Mouse (Mus musculus) cerebellum, adult 9-10 months (tissue): Measurements from ENCODE around the gene Prcd.

Experiments
- DNase-seq: peaks from one replicate; pipeline ENCODE4 v3.0.0; 2022

The Prcd gene

DNA sequence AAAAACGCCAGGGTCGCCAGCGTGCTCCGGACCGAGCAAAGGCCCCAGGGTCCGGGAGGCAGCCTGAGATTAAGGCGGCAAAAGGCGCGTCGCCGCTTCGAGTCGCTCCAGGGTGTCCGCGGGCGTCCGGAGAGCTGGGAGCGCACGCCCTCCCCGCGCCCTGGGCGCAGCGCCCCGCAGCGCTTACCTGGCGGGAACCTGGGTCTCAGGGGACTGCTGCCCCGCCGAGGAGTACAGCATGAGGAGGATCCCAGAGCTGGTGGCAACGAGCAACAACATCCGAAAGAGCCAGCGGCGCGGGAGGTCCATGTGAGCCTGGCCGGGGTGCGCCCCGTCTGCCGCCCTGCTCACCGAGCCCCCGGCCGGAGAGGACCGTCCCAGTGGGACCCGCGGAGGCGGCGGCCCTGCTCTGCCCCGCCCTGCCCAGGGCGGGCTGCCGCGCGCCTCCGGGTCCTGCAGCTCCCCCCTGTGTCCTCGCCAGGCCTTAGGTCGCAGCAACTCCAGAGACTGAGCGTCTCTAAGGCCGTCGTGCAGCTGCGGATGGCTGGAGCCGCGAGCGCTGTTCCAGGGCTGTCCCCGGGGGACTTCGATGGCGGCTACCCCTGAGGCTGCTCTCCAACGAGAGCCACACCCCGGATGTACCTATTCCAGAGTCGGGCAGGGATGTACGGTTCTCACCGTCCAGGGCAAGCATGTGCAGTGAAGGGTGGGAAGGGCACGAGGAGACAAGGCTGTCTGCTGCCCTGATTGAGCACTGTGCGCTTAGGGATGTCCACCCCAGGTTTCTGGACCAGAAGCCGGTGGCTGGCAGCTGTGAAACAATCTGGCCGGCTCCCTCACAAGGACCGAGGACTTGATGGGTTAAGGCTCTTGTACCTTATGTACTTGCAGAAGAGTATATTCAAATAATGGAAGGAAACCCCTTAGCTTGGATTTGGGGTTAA, 41.2 kb downstream of the Prcd start:
- DNase-seq, result no peak

DNA sequence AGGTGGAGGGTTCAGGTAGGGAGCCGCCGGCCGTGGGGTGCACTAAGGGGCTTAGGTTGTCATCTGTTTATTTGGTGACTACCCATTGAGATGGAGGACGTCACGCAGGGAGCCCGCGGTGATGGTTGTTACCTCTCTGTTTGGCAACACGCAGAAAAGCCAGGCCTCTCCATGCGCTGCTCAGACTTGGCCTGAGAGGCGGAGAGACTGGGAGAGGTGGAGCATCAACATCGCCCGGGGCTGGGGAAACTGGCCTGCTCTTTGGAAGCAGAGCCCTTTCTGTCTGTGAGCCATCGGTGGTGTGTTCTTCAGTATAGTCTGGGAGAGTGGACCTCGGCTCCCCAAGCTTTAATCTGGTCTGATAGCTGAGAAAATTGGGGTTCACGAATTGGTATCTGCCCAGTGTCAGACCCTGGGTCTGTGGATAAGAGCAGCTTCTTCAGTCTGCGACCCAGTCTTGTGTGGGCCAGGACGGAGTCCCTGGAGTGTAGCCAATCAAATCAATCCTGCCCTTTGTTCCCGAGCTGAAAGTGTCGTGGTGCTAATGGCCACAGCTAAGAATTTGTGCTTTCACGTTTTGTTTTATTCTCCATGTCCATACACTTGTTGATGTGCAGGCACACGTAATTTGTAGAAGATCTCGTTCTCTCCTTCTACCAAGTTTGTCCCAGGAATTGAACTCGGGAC, 42.0 kb downstream of the Prcd start:
- DNase-seq, result no peak

DNA sequence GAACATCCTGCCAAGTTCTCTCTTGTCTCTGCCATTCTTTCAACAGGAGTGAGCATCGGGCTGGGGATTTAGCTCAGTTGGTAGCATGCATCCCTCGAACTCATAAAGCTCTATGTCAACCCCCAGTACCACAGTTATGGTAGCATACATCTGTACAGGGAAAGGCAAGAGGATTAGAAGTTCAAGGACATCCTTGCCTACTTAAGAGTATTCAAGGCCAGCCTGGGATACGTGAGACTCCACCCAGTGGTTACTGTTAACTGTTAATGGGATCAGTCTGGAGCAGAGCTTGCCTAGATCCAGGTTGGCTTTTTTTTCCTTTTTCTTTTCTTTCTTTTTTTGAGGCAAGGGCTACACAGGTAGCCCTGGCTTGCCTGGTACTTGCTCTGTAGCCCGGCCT, 43.1 kb downstream of the Prcd start:
- DNase-seq, result no peak

GRCm38 (mm10) chr11:116697521-116697920, 44.2 kb downstream of the Prcd start:
- DNase-seq, result no peak

DNA sequence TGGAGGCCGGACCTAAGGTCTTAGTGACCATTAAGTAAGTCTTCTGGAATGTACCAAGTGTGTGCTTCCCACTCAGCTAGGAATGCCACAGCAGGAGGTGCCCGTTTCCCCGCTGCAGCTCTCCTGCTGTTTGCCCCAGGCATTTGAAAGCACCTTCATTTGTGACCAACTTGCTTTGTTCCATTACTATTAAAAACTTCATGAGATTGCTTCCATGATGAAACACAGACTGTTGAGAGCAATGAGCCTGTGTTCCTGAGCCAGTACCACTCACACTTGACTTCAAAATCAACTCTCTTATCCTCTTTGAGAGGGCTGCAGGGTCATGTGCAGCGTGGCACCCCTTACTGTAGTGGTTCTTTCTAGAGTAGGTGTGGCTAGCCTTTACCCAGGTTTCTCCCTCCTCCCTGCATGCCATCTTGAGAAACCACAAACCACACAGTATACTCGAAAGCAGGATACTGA, 48.1 kb downstream of the Prcd start:
- DNase-seq, result no peak

DNA sequence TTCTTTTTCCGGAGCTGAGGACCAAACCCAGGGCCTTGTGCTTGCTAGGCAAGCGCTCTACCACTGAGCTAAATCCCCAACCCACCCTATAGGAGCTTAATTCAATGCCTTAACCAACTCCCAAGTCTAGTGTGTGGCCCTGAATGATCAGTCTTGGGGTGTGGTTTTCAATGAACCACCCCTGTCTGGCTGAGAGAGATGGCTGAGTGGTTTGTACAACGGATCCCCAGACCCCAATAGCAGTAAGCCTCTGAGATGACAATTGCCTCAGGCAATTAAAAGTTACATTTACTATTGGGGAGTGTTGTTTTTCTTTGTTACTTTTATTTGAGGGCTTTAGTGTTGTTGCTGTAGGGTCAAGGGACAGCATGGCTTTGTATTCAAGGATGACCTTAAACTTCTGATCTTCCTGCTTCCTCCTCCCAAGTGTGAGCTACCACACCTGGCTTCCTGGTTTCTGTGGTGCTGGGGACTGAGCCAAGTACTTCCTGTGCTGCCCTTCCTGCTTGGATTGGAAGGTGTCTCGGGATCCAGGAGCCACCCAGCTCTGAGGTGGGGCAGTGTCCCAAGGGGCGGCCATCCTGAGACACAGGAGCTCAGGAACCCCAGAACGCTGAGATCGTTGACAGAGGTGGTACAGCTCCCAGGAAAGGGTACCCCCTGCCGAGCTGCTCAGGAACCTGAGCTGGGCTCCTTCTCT, 51.2 kb downstream of the Prcd start:
- DNase-seq, result no peak

DNA sequence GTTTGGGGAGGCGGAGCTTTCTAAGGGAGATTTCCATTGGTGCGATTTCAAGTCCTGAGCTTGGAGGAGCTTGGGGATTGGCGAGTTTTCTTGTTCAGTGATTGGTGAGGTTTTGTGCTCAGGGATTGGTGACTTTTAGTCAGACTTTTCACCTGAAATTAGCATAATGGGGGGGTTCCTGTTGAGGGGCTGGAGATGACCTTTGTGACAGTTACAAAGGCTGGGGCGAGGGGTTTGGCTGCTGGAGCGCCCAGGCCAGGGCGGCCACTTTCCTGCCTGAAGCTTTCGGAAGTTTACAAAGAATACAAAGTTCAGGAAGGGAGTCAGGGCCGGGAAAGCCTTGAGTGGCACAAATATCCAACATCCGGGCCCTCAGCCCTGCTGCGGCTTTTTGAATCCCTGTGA, 51.9 kb downstream of the Prcd start:
- no peak for DNase-seq

DNA sequence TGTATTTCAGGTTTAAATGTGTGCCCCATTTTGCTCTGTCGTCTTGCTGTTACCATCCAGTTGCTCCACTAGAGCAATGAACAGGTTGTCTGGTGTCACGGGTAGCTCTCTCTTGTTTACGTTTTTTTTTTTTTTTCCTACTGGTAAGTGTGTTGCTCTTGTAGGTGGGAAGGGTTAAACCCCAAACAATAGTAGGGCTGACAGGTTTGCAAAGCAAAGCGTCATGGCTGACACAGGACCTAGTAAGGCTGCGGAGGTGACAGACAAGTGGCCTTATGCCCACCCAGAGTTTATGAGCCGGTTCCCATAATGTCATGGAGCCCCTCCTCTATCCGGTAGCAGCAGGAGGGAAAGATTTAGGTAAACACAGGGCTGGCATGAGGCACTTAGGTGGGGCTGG, 53.0 kb downstream of the Prcd start:
- DNase-seq, result no peak

DNA sequence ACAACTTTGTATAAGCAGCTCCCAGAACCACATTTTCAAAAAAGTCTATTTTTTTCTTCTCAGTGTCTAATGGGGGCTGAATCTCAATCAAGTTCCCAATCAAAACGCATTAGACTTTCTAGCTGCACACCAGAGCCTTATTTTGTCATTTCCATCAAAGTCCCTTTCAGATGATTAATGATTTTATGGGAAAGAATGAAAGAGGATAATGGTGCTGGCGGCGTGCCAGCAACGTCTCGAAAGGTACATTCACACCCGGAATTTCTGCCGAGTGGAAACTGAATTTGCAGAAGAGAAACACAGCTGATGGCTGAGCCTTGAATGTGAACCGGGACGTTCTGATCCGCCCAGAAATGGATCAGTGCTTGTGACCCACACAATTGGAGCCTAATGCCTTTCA, 56.8 kb downstream of the Prcd start:
- no peak for DNase-seq

- no peak for DNase-seq
Observed at GRCm38 (mm10) chr11:116710793-116711192, 57.5 kb downstream of the Prcd start.

DNA sequence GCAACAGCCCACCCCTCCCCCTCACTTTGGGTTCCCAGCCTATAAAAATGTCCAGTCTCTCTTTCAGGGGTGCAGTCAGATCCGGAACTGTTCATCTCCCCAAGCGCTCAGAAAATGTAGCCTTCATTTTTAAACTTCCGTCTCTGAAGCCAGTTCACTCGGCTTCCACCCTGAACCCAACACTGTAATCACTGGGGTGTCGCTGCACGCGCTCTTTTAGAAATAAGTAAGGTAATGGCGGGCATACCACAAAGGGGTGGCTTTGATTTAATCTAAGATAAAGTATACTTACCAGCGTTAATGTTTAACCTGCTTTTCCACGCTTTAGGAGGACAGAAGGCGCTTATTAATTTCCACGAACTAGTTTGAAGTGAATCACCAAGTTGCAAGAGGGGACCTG, 60.7 kb downstream of the Prcd start:
- DNase-seq, result no peak
